Mouse (Mus musculus): ENCODE data around the gene Ppp1r13b.

Gene Ppp1r13b

GRCm38 (mm10) chr12:111790090-111790489, 117.8 kb downstream of the Ppp1r13b start:
- no peak for DNase-seq

DNA sequence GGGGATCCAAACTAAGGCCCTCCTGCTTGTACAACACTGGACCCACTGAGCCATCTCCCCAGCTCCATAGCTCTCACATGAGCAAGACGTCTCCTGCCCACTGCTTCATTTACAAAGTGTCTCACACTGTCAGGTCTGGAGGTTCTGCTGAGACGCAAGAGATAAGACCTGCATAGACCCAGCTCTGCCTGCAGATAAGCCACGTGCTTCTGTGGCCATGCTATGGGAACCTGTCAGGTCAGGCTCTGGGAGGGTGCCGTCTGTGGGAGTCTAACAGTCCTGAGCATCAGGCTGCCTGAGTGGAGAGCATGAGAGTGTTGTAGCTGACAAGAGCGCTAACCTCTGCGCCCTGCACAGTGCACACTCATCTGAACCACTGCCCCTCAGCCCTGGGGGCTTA, 120.9 kb downstream of the Ppp1r13b start:
- no peak for DNase-seq

GRCm38 (mm10) chr12:111785174-111785573, 122.7 kb downstream of the Ppp1r13b start:
- no peak for DNase-seq

GRCm38 (mm10) chr12:111779544-111779943, 128.4 kb downstream of the Ppp1r13b start:
- no peak for DNase-seq

All from thymus, postnatal 25 days (tissue).